Mouse (Mus musculus): ENCODE results near the gene Nos1. TPM values are rescaled to one million over a fixed set of nuclear protein-coding genes. Genes with fewer than 3 reads are reported as not detected.

Nos1 gene
- total RNA-seq, 2 experiments from 2014 or later: not detected

- ATAC-seq (replicated peaks; ENCODE audit: poor library complexity, severe bottlenecking): no peak
These were observed 160.7 kb downstream of the Nos1 start for GRCm38 (mm10) chr5:117941552-117941951.

DNA sequence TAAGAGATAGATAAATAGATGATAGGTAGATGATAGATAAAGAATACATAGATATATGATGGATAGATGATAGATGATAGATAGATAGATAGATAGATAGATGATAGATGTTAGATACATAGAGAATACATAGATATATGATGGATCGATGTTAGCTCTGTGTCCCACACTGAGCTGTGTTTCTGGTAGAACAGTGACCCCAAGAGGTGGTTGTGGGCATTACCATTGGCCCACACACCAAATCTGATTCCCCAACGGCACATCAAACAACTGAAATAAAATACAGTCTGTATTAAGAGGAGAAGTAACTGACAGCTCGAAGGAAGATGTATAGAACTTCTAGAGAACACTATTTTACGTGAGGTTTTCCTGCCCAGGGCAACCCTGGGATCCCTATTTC lies 165.8 kb downstream of the Nos1 start:
- ATAC-seq (replicated peaks; ENCODE audit: poor library complexity, severe bottlenecking): peak; percentile 65

- no peak for ATAC-seq (replicated peaks; ENCODE audit: poor library complexity, severe bottlenecking)
These were observed 168.6 kb downstream of the Nos1 start for GRCm38 (mm10) chr5:117949393-117949792.

- peak; percentile 69 for ATAC-seq (replicated peaks; ENCODE audit: poor library complexity, severe bottlenecking)
These were observed 173.1 kb downstream of the Nos1 start for GRCm38 (mm10) chr5:117953893-117954292.

DNA sequence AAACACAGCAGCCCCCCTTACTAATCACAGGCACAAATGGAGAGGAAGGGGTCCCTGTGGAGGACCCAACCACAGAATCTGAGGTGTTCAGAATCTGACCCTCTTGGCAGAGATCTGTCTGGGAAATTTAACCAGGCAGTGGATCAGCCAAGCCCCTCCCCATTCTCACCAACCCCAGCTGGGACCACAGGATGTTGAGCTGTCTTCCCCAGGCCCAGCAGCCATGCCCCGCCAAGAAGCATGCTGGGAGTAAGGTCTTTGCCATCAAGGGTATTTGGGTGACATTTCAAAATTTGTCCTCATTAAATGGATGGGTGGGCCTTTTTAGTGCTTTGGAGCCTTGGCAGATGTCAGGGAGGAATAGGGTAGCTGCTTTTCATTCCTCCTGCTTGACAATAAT lies 173.6 kb downstream of the Nos1 start:
- ATAC-seq (replicated peaks; ENCODE audit: poor library complexity, severe bottlenecking): no peak

DNA sequence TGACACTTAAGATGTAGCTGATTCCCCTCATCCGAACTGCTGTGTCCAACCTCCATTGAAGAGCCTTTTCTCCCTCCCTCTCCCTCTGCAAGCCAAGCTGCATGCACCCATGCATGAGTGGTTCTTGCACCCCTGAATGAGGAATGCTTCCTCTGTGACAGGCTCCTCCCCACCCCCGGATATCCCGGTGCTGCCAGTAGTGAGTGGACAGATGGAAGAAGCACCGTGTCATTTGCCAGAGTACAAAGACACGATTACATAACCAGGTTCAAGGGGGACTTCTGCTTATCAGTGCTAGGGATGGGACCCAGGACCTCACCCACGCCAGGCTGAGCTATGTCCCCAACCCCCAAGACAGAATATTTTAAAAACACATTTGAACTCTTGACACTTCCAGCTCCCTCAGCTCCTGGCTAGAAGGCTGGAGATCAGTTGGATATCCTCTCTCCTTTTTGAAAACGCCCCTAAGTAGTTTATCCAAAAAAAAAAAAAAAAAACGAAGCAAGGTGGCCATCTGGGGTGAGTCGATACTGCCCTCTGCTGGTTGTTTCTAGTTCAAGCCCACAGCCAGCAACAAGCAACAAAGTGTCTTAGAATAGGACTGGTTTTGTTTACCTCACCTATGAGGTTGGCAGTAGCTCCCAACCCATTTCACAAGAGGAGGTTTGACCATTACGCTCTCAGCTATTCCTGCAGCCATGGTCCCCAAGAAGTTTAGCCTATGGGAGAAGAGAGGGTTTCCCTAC lies 175.0 kb downstream of the Nos1 start:
- ATAC-seq (replicated peaks; ENCODE audit: poor library complexity, severe bottlenecking): peak; percentile 72

GRCm38 (mm10) chr5:117964750-117965149 lies 183.9 kb downstream of the Nos1 start:
- ATAC-seq (replicated peaks; ENCODE audit: poor library complexity, severe bottlenecking): no peak

GRCm38 (mm10) chr5:117966956-117967355 lies 186.1 kb downstream of the Nos1 start:
- ATAC-seq (replicated peaks; ENCODE audit: poor library complexity, severe bottlenecking): no peak

- no peak for ATAC-seq (replicated peaks; ENCODE audit: poor library complexity, severe bottlenecking)
These were observed 186.8 kb downstream of the Nos1 start for GRCm38 (mm10) chr5:117967659-117968069.

DNA sequence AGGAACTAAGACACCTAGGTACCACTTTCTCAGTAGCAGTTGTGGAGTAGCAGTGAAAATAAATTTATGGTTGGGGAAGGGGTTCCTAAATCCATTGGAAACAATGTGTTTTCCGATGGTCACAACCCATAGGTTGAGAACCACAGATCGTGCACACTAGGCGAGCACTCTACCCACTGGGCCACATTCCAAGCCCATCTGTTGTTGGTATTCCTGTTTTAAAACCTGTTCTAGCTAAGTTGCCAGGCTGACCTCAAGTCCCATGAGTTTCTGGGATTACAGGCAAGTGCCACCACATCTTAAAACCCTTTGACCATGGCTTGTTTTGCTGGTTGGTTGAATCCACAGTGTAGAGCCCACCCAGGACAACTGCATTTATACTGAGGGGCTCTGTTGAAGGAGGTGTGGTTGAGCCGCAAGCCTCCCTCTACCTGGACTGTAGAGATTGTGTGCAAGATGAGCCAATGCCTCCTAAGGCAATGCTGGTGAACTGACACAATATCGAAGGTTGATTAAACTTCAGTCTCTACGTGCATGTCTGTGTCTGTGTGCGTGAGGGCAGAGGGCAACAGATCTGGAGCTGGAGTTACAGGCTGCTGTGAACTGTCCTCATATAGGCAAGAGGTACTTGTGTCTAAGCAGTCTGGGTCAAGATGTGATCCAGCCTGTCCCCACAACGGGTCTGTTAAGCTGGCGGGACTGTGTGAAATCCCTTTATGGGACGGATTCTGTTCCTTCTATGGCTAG lies 189.0 kb downstream of the Nos1 start:
- ATAC-seq (replicated peaks; ENCODE audit: poor library complexity, severe bottlenecking): no peak

- no peak for ATAC-seq (replicated peaks; ENCODE audit: poor library complexity, severe bottlenecking)
These were observed 195.4 kb downstream of the Nos1 start for GRCm38 (mm10) chr5:117976263-117976656.

- ATAC-seq (replicated peaks; ENCODE audit: poor library complexity, severe bottlenecking): peak; percentile 94
These were observed 196.0 kb downstream of the Nos1 start, which contains the start of gene Fbxo21 for GRCm38 (mm10) chr5:117976657-117977500. Gene Fbxo21, plus strand, starts transcription at chr5:117976730.

- peak; percentile 60 for ATAC-seq (replicated peaks; ENCODE audit: poor library complexity, severe bottlenecking)
These were observed 196.8 kb downstream of the Nos1 start for GRCm38 (mm10) chr5:117977501-117978158.

GRCm38 (mm10) chr5:117978159-117978697 lies 197.4 kb downstream of the Nos1 start:
- ATAC-seq (replicated peaks; ENCODE audit: poor library complexity, severe bottlenecking): peak; percentile 33

DNA sequence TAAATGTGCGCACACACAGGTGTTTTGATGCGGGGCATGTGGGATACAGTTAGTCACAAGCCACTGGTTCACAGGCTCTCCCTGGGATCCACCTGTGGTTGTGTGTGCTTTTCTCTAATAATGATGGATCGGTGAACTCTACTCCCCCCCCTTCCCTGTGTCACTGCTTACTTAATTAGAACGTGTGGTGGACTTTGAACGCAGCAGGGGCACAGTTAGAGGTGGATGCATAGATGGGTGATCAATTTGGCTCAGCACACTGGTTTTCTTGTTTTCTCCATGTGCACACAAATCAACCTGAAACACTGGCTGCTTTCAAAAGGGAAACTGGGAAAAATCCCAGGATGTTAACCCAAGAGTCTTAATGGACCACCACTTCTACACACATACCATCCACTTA lies 198.2 kb downstream of the Nos1 start:
- no peak for ATAC-seq (replicated peaks; ENCODE audit: poor library complexity, severe bottlenecking)

DNA sequence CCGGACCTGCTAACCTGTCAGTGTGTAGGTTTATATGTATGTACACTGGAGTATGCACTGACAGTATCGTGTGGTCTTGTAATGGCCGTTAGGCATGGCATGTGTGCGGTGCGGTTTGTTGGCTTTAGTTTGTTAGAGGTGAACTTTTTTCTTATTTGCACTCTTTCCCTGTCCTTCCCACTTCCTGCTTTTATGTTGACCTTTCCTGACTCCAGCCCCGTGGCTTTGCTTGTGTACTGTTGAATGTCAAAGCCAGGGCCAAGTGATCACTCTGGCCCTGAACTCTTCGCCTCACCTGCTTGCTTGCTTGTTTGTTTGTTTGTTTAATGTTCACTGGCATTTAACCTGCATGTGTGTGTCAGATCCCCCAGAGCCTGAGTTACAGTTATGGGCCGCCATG lies 200.1 kb downstream of the Nos1 start:
- no peak for ATAC-seq (replicated peaks; ENCODE audit: poor library complexity, severe bottlenecking)

DNA sequence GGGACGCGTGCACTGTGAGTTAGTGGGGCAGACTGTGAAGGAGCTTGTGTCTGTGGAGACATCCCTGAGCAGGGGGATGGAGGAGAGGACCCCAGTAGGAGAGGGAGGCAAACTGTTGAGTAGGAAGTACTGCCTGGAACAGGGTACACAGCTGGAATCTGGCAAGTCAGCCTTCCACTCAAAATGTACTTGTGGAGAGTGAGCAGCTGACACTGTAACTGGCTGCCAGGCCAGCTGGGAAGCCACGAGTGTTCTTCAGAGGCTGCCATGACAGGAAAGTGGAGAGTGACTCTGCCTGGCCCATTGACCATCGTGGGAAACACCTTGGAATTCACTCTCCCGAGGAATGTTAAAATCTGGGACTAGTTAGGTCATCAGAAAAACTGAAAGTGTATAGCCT lies 201.1 kb downstream of the Nos1 start:
- ATAC-seq (replicated peaks; ENCODE audit: poor library complexity, severe bottlenecking): no peak

DNA sequence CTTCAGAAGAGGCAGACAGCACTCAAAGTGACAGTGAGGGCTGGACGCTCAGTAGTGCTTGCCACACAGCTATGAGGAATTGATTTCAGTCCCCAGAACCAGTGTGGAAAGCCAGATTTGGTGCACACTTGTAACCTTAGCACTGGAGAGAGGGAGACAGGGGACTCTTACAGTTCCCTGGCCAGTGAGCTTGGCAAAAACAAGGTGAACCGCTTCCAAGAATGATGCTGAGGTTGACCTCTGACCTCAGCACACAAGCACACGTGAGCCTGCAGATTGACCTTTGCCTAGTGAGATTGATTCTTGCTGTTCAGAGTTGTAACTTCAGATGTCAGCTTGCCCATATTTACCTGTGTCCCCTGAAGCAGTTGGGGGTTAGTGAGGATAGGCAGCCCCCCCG lies 205.5 kb downstream of the Nos1 start:
- no peak for ATAC-seq (replicated peaks; ENCODE audit: poor library complexity, severe bottlenecking)

GRCm38 (mm10) chr5:117987891-117988290 lies 207.1 kb downstream of the Nos1 start:
- no peak for ATAC-seq (replicated peaks; ENCODE audit: poor library complexity, severe bottlenecking)

DNA sequence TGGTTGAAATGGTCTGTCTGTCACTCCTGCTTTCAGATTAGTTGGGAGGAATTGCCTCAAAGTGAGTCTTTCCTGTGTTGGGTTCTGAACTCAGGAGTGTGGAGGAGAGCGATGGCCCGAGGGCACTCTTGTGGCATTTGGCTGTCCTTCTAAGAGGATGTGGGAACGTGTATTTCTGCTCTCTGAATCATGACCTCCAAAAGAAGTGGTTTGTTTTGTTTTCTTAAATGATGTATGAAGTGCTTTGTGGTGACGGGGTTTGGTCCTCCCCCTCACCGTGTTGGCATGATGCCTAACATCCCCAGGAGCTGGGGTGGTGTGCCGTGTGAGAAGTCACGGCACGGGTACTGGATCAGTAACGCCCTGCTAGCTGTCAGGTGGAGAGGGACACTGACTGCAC lies 207.5 kb downstream of the Nos1 start:
- ATAC-seq (replicated peaks; ENCODE audit: poor library complexity, severe bottlenecking): no peak

All from granulocyte monocyte progenitor cell, adult 5-6 weeks (primary cell).